Mouse (Mus musculus) CD8-positive naive resting alpha-beta T cell, adult 2 months (primary cell): ENCODE data around the gene BC030500.

ENCODE experiments used
- DNase-seq, 2 experiments: peaks; one replicate each; pipeline ENCODE4 v3.0.0; 2022; ENCODE audit warnings: low read depth in 2 of 2, low spot score in 2 of 2

Gene BC030500

GRCm38 (mm10) chr8:58911677-58912076 lies at the start of gene BC030500:
Gene BC030500, plus strand, starts transcription at chr8:58911755.
- no peak for DNase-seq

- no peak for DNase-seq
Measured at GRCm38 (mm10) chr8:58886405-58886804, 25.1 kb upstream of the BC030500 start.

- DNase-seq, result no peak
Measured at GRCm38 (mm10) chr8:58890591-58890990, 21.0 kb upstream of the BC030500 start.

- DNase-seq, result no peak
Measured at GRCm38 (mm10) chr8:58895960-58896359, 15.6 kb upstream of the BC030500 start.

- no peak for DNase-seq
Measured at GRCm38 (mm10) chr8:58904465-58904864, 7.1 kb upstream of the BC030500 start.

- no peak for DNase-seq
Measured at GRCm38 (mm10) chr8:58912196-58912839, 763 bp downstream of the BC030500 start, which contains the start of gene Galntl6. Gene Galntl6, minus strand, starts transcription at chr8:58912640.

- no peak for DNase-seq
Measured at GRCm38 (mm10) chr8:58912840-58913639, 1.5 kb downstream of the BC030500 start.

- DNase-seq, result no peak
Measured at GRCm38 (mm10) chr8:58913640-58913968, 2.0 kb downstream of the BC030500 start.

- no peak for DNase-seq
Measured at GRCm38 (mm10) chr8:58915142-58915541, 3.6 kb downstream of the BC030500 start.

GRCm38 (mm10) chr8:58931066-58931465 lies 19.5 kb downstream of the BC030500 start:
- no peak for DNase-seq

- no peak for DNase-seq
Measured at GRCm38 (mm10) chr8:58943773-58944172, 32.2 kb downstream of the BC030500 start.

- no peak for DNase-seq
Measured at GRCm38 (mm10) chr8:58957195-58957739, 45.7 kb downstream of the BC030500 start.
